Mouse (Mus musculus) olfactory bulb, adult 2 months (tissue): ENCODE data around the gene Mat2b.

Experiments
- CTCF ChIP-seq: fragments of 200-500 bp; IDR thresholded peaks from 2 replicates; pipeline ENCODE4 v1.5.1; 2012; ENCODE audit warnings: low read depth, mild to moderate bottlenecking, low read length, moderate library complexity; ENCODE audit not compliant: insufficient read depth
- POLR2A ChIP-seq: fragments of 200-500 bp; IDR thresholded peaks from 2 replicates; pipeline ENCODE4 v1.6.1; 2012; ENCODE audit warnings: mild to moderate bottlenecking, low read depth, low read length, moderate library complexity; ENCODE audit not compliant: insufficient read depth

GRCm38 (mm10) chr11:40744348-40744747 is 49.3 kb upstream of the Mat2b start:
- TF ChIP-seq POLR2A (no peak), CTCF (no peak)
